Mouse (Mus musculus) CD4-positive, CD25-positive, alpha-beta regulatory T cell, adult 2 months (primary cell): Measurements from ENCODE around the gene Npw.
"Not testable (repeated sequence)": the region's sequence is repeated elsewhere in the genome, so short reads cannot be mapped to it uniquely, and the experiment has no call there.

Experiments
- DNase-seq: peaks from one replicate; pipeline ENCODE4 v3.0.0-alpha.2; 2012; ENCODE audit warnings: low read depth, low spot score

The Npw gene

GRCm38 (mm10) chr17:24671346-24671745 is 13.1 kb upstream of the Npw start:
- no peak for DNase-seq

- DNase-seq, result no peak
These were observed 12.1 kb upstream of the Npw start for GRCm38 (mm10) chr17:24670246-24670844.

GRCm38 (mm10) chr17:24669545-24670245 is 11.4 kb upstream of the Npw start, which contains the start of gene Zfp598:
Gene Zfp598, plus strand, starts transcription at chr17:24669687.
- peak; percentile 97 for DNase-seq

- DNase-seq, result not testable (repeated sequence)
These were observed 10.9 kb upstream of the Npw start for GRCm38 (mm10) chr17:24669214-24669544.

GRCm38 (mm10) chr17:24667416-24667815 is 9.2 kb upstream of the Npw start:
- DNase-seq, result peak; percentile 84

- not testable (repeated sequence) for DNase-seq
These were observed 8.8 kb upstream of the Npw start for GRCm38 (mm10) chr17:24667011-24667410.

- no peak for DNase-seq
These were observed 3.3 kb downstream of the Npw start for GRCm38 (mm10) chr17:24654969-24655368.

- peak; percentile 88 for DNase-seq
These were observed 4.1 kb downstream of the Npw start for GRCm38 (mm10) chr17:24653967-24654710.

- DNase-seq, result no peak
These were observed 6.4 kb downstream of the Npw start for GRCm38 (mm10) chr17:24651835-24652234.

- DNase-seq, result no peak
These were observed 7.5 kb downstream of the Npw start for GRCm38 (mm10) chr17:24650766-24651165.

GRCm38 (mm10) chr17:24650070-24650616 is 8.1 kb downstream of the Npw start, which contains the start of gene Slc9a3r2:
Gene Slc9a3r2, minus strand, starts transcription at chr17:24650327.
- peak; percentile 36 for DNase-seq

GRCm38 (mm10) chr17:24649581-24650069 is 8.6 kb downstream of the Npw start:
- DNase-seq, result no peak

GRCm38 (mm10) chr17:24648731-24649377 is 9.4 kb downstream of the Npw start:
- DNase-seq, result no peak

GRCm38 (mm10) chr17:24647493-24647892 is 10.8 kb downstream of the Npw start:
- no peak for DNase-seq

- no peak for DNase-seq
These were observed 11.9 kb downstream of the Npw start for GRCm38 (mm10) chr17:24646381-24646780.

GRCm38 (mm10) chr17:24645916-24646315 is 12.3 kb downstream of the Npw start:
- DNase-seq, result no peak

- DNase-seq, result no peak
These were observed 13.2 kb downstream of the Npw start for GRCm38 (mm10) chr17:24644875-24645721.

- DNase-seq, result no peak
These were observed 14.1 kb downstream of the Npw start for GRCm38 (mm10) chr17:24644030-24644715.

- DNase-seq, result no peak
These were observed 15.4 kb downstream of the Npw start for GRCm38 (mm10) chr17:24642791-24643343.

- no peak for DNase-seq
These were observed 16.3 kb downstream of the Npw start for GRCm38 (mm10) chr17:24641944-24642343.
